In the genomic region with DNA sequence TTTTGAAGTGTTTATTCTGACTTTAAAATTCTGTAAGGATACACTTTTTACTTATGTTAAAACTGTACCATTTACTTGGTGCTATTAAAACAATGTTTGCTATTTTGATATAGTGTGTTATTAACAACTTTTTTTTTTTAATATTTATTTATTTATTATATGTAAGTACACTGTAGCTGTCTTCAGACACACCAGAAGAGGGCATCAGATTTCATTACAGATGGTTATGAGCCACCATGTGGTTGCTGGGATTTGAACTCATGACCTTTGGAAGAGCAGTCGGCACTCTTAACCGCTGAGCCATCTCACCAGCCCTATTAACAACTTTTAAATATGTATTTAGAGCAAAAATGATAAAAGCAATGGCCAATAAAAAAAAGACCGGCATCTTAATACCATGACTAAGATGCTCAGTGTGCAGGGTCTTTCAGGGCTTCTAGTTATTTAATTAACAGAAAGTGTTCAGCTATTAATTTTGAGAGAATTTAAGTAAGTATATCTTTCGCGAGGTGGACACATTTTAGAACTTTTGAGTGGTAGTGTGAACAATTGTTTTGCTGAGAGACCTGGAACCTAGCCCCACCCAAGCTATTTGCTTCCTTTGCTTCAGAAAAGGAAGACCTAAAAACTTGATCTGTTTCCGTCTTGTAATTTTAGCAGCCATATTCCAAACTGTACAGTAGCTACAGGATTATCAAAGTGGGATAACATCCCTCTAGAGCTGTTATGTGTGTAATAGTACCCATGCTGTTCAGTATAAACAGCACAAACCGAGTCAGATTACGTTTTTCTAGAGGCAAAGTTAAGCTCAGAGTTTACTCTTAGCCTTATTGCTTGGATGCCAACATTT, we compare ENCODE assay signal across 10 mouse cellular contexts. TPM values are rescaled to one million over a fixed set of nuclear protein-coding genes. Genes with fewer than 3 reads are reported as not detected.
DNase-seq lines count a peak whose midpoint lies in the region; ATAC-seq lines count a peak whose summit lies in the region.
"Had no signal": no experiment of that assay in that cellular context is flagged by ENCODE, and none has a peak within 500 bp of the region (broad histone marks: within the 10 kb centered on the region; RNA-seq: fewer than 3 reads in every experiment).

No protein-coding gene starts in this region.

- H3K36me3 ChIP-seq in heart, embryonic 16.5 days (ENCODE audit: control insufficient read depth, insufficient read depth) = peaks cover 7% of the 10 kb centered on the region
- H3K36me3 ChIP-seq in hindbrain, embryonic 11.5 days (ENCODE audit: control insufficient read depth, insufficient read depth, low read length) = no peaks in the 10 kb centered on the region
- H3K36me3 ChIP-seq in midbrain, embryonic 10.5 days = peaks cover 25% of the 10 kb centered on the region

- no peaks in the 10 kb centered on the region for H3K4me1 ChIP-seq in heart, embryonic 16.5 days (ENCODE audit: control insufficient read depth, insufficient read depth, low read length)
- no peaks in the 10 kb centered on the region for H3K4me1 ChIP-seq in hindbrain, embryonic 11.5 days (replicated peaks; ENCODE audit: control insufficient read depth, insufficient read depth, low read length)
- H3K4me1 ChIP-seq in midbrain, embryonic 10.5 days = peaks cover 17% of the 10 kb centered on the region

- no peaks in the 10 kb centered on the region for H3K9me3 ChIP-seq in heart, embryonic 16.5 days (replicated peaks; ENCODE audit: control insufficient read depth, low read length)
- no peaks in the 10 kb centered on the region for H3K9me3 ChIP-seq in hindbrain, embryonic 11.5 days (ENCODE audit: control insufficient read depth, low read length)
- H3K9me3 ChIP-seq in midbrain, embryonic 10.5 days (replicated peaks) = no peaks in the 10 kb centered on the region

- peak overlapping the region; percentile 83 for H3K27ac ChIP-seq in heart, embryonic 16.5 days (ENCODE audit: low read length)
- no peak overlapping the region for H3K27ac ChIP-seq in hindbrain, embryonic 11.5 days (ENCODE audit: low read depth, low read length)
- peak overlapping the region; percentile 73 for H3K27ac ChIP-seq in midbrain, embryonic 10.5 days (replicated peaks)

- peak overlapping the region; percentile 75 for H3K4me3 ChIP-seq in heart, embryonic 16.5 days (ENCODE audit: low read length)
- peak overlapping the region; percentile 30 for H3K4me3 ChIP-seq in hindbrain, embryonic 11.5 days (ENCODE audit: low read depth, low read length)
- H3K4me3 ChIP-seq in midbrain, embryonic 10.5 days = peak overlapping the region; percentile 82

- ATAC-seq in heart, embryonic 16.5 days (replicated peaks; ENCODE audit: extremely low read depth, insufficient read depth, low FRiP score) = peak; percentile 12; the same call in 1 of the 2 replicates
- no peak for ATAC-seq in hindbrain, embryonic 11.5 days (ENCODE audit: low FRiP score)

- no peak for DNase-seq in heart, postnatal 25 days (ENCODE audit: low spot score)
- peak; percentile 42 for DNase-seq in MN1 (ENCODE audit: low spot score)
- DNase-seq in hindbrain, embryonic 11.5 days (ENCODE audit: low spot score) = peak; percentile 1
- DNase-seq in midbrain, embryonic 10.5 days (ENCODE audit: low spot score) = no peak
- DNase-seq in thymus, postnatal 25 days = no peak
- no peak for DNase-seq in layer of hippocampus, postnatal 36 days
- DNase-seq in thymus, postnatal 36 days = no peak

- H3K27me3 ChIP-seq in heart, embryonic 16.5 days (ENCODE audit: control insufficient read depth, insufficient read depth, low read length) = no peaks in the 10 kb centered on the region
- no peaks in the 10 kb centered on the region for H3K27me3 ChIP-seq in hindbrain, embryonic 11.5 days (ENCODE audit: control insufficient read depth, insufficient read depth, low read length)
- no peaks in the 10 kb centered on the region for H3K27me3 ChIP-seq in midbrain, embryonic 10.5 days (ENCODE audit: low read depth, poor library complexity, severe bottlenecking)
- H3K27me3 ChIP-seq: Patski had no signal

- WGBS in heart, embryonic 16.5 days = 51% methylated on average over 8 of the region's 8 CpGs
- WGBS in hindbrain, embryonic 11.5 days = 56% methylated on average over 8 of the region's 8 CpGs
- 51% methylated on average over 8 of the region's 8 CpGs for WGBS in midbrain, embryonic 10.5 days

- intact Hi-C loops in heart, postnatal 25 days (cut with DNase I) = loop anchor here (5.0 kb wide), 1 partner anchor 71 kb away; no protein-coding TSS in a partner anchor

- H3K4me2 ChIP-seq in heart, embryonic 16.5 days (ENCODE audit: low read depth, low read length) = peak overlapping the region; percentile 78
- peak overlapping the region; percentile 52 for H3K4me2 ChIP-seq in hindbrain, embryonic 11.5 days (replicated peaks; ENCODE audit: low read depth, low read length)

- peak overlapping the region; percentile 67 for H3K9ac ChIP-seq in heart, embryonic 16.5 days (ENCODE audit: low read length)
- 0 out of 2 replicates have a peak overlapping the region, but pooled peaks have one; percentile 28 for H3K9ac ChIP-seq in hindbrain, embryonic 11.5 days (ENCODE audit: low read depth, low read length)

RNA-seq across cellular contexts. Expression of gene Golph3l, which starts 0.8 kb away (rescaled TPM):
- 25.7 and 27.9 TPM in 2 replicates for polyA plus RNA-seq in heart, embryonic 16.5 days (2015; fragmentation: Nextera tagmentation; extraction: Ambion mirVana)
- 10 to 100 TPM; 18.8 to 19.7 TPM for total RNA-seq in heart, postnatal 25 days (2021)
- polyA plus RNA-seq in hindbrain, embryonic 11.5 days (2014; fragmentation: Nextera tagmentation; extraction: Ambion mirVana) = 43.1 and 43.2 TPM in 2 replicates
- polyA plus RNA-seq in midbrain, embryonic 10.5 days (2016; fragmentation: Nextera tagmentation; extraction: Ambion mirVana) = 31.4 and 34.2 TPM in 2 replicates
- total RNA-seq in layer of hippocampus, postnatal 36 days (2021) = 10 to 100 TPM; 26.3 to 26.4 TPM

RNA-seq across cellular contexts. Expression of gene Hormad1, which starts 28.5 kb away (rescaled TPM):
- not detected in 2 replicates for polyA plus RNA-seq in heart, embryonic 16.5 days (2015; fragmentation: Nextera tagmentation; extraction: Ambion mirVana)
- total RNA-seq in heart, postnatal 25 days (2021) = not detected
- polyA plus RNA-seq in hindbrain, embryonic 11.5 days (2014; fragmentation: Nextera tagmentation; extraction: Ambion mirVana) = not detected in 2 replicates
- not detected in 2 replicates for polyA plus RNA-seq in midbrain, embryonic 10.5 days (2016; fragmentation: Nextera tagmentation; extraction: Ambion mirVana)
- not detected for total RNA-seq in layer of hippocampus, postnatal 36 days (2021)
- polyA plus RNA-seq: frontal cortex, adult 2 months; Patski had no signal

RNA-seq across cellular contexts. Expression of gene Ensa, which starts 36.8 kb away (rescaled TPM):
- 51.1 and 53.0 TPM in 2 replicates for polyA plus RNA-seq in heart, embryonic 16.5 days (2015; fragmentation: Nextera tagmentation; extraction: Ambion mirVana)
- 10 to 100 TPM; 67.4 to 72.2 TPM for total RNA-seq in heart, postnatal 25 days (2021)
- 83.4 and 87.4 TPM in 2 replicates for polyA plus RNA-seq in hindbrain, embryonic 11.5 days (2014; fragmentation: Nextera tagmentation; extraction: Ambion mirVana)
- 90.1 and 101 TPM in 2 replicates for polyA plus RNA-seq in midbrain, embryonic 10.5 days (2016; fragmentation: Nextera tagmentation; extraction: Ambion mirVana)
- 100 to 1,000 TPM; 310 TPM for total RNA-seq in layer of hippocampus, postnatal 36 days (2021)

Comparison
In these comparisons a context has a peak if more than half of its experiments do, and no peak if none do; other contexts are left out.
1. H3K4me3 ChIP-seq: peak in every context shown above with its lines; median percentile 82 in midbrain, embryonic 10.5 days; 75 in heart, embryonic 16.5 days; 30 in hindbrain, embryonic 11.5 days.
2. DNase-seq: peak in MN1 (single experiment) and hindbrain, embryonic 11.5 days (single experiment); none in heart, postnatal 25 days (single experiment), midbrain, embryonic 10.5 days (single experiment), thymus, postnatal 25 days (single experiment), layer of hippocampus, postnatal 36 days (0 of 2) and thymus, postnatal 36 days (0 of 2).